Mouse (Mus musculus) retina, postnatal 1 day (tissue): Measurements from ENCODE around the gene Col4a6.

Source experiments
- DNase-seq: peaks from one replicate; pipeline ENCODE4 v3.0.0-alpha.2; 2012

Gene Col4a6

DNA sequence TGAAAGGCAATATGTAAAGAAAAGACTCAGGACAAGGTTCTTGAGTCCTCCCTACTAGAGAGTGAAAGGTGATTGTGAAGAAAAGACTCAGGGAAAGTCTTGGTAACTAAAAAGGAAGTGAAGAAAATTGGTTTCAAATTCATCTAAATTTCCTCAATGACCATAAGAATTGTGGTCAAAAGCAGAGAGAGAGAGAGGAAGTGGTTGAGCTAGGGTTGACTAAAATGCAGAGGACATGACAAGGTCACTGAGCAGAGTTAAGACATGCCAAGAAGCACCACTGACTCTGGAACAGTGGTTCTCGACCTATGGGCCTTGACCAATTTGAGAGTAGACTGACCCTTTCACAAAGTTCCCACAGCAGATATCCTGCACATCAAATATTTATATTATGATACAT, 224.2 kb downstream of the Col4a6 start:
- no peak for DNase-seq

DNA sequence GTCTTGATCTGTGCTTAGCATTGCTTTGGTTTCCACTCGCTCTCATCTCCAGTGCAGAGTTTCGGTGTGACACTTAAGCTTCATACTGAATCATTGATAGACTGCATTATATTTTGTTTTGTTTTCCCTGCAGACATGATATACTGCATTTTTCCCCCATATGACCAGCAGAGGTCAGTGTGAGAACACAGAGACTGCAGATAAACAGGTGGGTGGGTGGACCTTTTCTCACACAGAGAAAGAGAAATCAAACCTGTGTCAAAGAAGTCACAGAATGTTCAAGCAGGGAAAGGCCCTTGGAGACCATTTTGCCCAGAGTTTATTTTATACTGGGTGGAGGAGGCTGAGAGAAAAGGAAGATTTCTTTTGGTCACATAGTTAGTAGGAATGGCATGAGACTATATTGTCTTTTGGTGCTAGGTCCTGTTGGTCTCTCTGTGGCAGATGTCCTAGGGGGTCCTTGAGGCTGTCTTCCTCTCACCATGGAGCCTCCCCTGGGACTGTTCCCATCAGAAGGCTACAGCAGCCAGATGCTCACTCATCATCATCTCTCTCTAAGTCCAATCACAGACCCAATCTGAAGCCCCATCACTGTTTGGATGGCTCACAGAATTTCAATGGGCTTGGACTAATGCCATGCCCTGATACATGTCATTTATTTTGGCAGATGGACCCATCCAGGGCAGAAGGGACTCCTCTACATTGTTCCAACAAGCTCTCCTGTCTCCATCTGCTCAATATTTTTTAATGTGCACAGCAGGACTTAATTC, 237.1 kb downstream of the Col4a6 start:
- peak; percentile 59 for DNase-seq

DNA sequence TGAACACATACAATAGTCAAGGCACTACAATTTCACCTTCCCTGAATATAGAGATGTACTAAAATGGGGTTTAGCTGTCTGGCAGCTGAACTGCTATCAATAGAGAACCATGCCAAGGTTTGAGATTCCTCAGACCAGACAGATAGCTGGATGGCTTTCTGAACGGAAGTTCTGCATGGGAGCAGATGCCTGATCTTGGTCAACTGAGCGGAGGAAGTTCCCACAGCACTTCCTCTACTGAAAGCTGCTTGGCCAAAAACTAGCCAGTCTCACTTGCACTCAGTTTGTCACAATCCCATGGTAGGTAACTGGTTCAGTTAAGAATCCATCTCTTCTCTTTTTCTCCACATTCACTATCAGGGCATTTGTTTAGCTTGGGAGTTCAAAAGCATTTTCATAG, 245.7 kb downstream of the Col4a6 start:
- DNase-seq: no peak

DNA sequence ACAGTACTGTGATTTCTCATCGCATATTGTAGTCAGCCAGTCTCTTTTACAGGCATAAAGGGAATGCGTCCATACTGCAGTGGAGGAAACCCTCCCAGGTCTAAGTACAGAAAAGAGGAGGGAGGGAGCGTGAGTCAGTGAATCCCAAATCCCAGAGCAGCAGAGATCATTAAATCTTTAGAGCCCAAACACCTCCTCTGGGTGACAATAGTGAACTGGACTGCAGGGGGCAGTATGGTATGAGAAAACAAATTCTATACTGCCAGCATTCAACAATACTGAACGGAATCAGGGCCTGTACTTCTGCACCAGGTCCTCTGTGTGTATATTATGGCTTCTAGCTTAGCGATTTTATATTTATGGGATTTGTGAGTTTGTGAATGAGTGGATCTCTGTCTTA, 261.1 kb downstream of the Col4a6 start:
- DNase-seq: peak; percentile 68

DNA sequence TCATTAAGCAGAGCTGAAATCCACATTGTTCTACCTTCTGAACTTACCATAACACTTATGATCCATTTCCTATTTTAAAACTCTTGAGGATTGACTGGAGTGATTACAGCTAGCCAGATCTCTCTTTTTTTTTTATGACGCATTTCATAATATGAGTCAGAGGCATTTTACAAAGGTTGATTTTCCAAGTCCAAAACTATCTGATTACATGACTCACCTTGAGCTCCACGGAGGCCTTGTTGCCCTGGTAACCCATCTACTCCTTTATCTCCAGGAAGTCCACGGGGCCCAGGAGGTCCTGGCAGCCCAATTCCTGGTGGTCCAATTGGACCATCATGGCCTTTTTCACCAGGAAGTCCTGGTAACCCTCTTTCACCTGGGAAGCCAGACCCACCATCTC, 274.9 kb downstream of the Col4a6 start:
- no peak for DNase-seq

DNA sequence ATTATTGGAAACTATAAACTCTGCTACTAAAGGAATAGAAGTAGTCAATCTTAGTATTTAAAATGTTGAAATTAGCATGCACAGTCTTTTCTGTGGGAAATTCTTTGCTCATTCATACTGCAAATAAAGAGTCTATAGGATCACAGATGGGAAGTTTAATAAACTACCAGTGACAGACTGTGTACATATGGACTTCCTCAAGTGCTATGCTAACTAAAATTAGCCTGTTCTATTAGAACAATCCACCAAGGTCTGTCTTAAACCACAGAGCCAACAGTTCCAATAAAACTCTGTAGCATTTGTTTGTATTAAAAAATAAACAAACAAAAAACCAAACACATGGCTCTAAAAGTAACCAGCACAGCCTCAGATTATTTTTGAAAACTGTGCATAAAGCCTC, 278.8 kb downstream of the Col4a6 start:
- no peak for DNase-seq

DNA sequence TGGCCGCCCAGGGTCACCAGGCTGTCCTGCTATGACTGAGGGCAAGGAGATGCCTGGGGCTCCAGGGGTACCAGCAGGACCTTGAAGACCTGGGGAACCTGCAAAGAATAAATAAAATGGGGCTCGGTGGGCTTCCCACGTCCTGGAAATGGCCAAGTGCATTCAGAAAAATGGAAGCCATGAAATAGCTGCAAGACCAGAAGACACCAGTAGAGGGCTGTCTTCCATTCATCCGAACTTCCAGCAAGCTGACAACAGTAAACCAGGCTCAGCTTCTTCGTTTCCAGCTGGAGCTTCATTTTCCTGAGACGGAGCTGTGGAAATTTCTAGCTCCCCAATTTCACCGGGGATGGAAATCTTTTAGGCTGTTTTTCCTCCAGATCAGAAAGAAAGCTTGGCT, 298.5 kb downstream of the Col4a6 start:
- peak; percentile 65 for DNase-seq

DNA sequence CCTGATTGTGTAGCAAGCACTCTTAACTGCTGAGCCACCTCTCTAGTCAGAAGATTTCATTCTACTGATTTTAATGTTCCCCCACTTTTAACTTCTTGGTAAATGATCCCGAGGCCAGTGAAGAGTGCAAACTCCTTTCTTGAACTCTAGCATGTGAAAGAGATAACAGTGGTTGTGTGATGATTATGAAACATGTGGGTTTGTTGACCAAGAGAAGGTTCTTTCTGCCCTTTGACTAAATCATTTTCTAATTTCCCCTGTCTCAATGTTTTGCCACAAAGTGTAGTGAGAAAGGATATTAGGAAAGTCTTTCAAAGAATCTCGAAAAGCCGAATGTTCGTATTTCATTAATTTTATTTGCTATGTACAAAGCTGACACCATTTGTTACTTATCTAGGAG, 308.8 kb downstream of the Col4a6 start:
- DNase-seq: no peak

DNA sequence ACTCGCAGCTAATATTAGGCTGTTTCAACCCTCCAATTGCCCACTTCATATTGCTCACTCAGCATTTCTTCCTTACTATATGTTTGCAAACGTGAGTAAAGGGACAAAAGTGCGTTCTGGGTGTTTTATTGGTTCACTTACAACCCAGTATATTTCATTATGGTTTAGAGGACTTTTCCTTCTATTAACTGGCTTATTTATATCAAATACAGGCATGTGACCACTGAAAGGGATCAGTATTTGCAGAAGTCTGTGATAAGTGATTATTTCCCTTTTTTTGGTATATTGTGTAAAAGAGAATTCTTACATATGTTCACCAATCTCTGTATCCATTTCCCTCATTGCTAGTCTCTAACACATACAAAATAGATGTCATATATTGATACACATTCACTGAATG, 313.5 kb downstream of the Col4a6 start:
- DNase-seq: no peak

DNA sequence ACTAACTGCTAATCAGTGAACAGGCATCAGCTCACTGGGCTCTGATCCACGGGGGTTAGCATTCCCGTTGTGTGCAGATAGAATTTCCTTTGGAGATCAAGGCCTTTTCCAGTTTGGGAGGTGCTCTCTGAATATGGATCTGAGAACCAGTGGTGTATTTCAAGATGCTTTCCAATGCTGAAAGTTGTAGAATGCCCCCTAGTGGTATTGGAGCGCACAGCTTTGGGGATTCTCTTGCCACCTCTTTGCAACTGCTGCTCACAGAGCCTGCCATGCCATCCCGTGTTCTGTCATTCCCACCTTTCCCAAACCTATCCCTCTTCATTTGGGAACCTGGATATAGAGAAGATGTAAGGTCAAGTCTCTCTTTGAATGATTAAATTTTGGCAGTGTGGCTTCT, 315.7 kb downstream of the Col4a6 start:
- peak; percentile 43 for DNase-seq

DNA sequence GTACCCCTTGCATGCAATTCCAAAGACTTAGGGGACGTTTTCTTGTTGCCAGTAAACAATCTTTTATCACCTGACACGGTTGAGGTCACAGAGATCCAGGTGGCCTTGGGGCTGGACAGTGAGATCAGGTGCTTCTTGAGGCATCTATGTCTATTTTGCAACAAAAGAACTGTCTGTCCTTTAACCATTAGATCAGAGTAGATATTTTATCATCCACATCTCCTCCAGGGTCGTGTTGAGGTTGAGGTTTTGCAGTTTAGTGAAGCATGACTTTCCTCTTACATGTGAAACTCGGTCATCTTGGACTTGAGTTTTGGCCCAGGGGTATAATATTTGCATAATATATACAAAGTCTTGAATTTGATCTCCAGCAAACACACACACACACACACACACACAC, 316.2 kb downstream of the Col4a6 start:
- DNase-seq: no peak

DNA sequence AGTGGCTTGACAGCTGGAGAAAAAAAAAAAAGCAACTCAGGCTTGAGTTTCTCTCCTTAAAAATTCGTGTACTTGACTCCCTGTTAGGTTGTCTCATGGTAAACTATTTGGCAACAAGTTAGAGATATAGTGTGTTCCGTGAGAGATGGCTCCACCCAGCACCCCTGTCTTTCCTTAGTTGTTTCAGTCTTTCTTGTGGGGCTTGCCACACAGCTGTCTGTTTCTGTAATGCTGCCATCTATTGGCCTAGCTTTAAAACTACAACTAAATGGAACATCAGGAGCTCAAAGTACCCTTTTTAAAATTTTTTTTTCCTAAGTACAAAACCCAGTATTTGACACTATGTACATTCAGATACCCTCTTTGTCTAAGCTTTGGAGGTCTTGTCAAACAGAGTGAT, 317.2 kb downstream of the Col4a6 start:
- DNase-seq: peak; percentile 28

DNA sequence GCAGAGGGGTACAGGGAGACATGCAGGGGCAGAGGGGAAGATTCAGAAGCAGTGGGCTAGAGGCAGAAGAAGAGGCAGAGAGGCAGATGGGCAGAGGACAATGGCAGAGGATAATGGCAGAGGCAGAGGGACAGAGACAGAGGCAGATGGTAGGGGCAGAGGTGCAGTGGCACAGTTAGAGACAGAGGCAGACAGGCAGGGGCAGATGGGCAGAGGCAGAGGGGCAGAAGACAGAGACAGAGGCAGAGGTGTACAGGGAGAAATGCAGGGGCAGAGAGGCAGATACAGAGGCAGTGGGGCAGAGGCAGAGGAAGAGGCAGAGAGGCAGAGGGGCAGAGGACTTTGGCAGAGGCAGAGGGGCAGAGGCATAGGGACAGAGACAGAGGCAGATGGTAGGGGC, 322.7 kb downstream of the Col4a6 start:
- DNase-seq: peak; percentile 24

DNA sequence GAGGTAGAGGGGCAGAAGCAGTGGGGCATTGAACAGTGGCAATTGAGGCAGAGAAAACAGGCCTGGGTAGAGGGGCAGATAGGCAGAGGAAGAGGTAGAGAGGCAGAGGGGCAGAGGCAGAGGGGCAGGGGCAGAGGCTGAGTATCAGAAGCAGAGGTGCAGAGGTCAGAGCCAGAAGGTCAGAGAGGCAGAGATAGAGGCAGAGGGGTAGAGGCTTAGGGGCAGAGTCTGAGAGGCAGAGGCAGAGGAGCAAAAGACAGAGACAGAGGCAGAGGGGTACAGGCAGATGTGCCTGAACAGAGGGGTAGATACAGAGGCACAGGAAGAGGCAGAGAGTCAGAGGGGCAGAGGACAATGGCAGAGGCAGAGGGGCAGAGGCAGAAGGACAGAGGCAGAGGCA, 323.6 kb downstream of the Col4a6 start:
- DNase-seq: no peak

DNA sequence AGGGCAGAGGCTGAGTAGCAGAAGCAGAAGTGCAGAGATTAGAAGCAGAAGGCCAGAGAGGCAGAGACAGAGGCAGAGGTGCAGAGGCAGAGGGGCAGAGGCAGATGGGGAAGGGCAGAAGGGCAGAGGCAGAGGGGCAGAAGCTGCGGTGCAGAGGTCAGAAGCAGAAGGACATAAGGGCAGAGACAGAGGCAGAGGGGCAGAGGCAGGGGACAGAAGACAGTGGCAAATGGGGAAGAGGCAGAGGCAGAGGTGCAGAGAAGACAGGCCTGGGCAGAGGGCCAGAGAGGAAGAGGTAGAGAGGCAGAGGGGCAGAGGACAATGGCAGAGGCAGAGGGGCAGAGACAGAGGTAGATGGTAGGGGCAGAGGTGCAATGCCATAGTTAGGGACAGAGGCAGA, 324.2 kb downstream of the Col4a6 start:
- no peak for DNase-seq
